Mouse (Mus musculus) E14TG2a.4 (cell line): ENCODE data around the gene Slc24a4.

Experiments used
- CTCF ChIP-seq: conservative IDR thresholded peaks from 2 replicates; pipeline ENCODE4 v1.5.1; 2014; ENCODE audit warnings: low read length
- NANOG ChIP-seq: IDR thresholded peaks from 2 replicates; pipeline ENCODE4 v1.6.1; 2014; ENCODE audit warnings: borderline replicate concordance, low read length, mixed read lengths

DNA sequence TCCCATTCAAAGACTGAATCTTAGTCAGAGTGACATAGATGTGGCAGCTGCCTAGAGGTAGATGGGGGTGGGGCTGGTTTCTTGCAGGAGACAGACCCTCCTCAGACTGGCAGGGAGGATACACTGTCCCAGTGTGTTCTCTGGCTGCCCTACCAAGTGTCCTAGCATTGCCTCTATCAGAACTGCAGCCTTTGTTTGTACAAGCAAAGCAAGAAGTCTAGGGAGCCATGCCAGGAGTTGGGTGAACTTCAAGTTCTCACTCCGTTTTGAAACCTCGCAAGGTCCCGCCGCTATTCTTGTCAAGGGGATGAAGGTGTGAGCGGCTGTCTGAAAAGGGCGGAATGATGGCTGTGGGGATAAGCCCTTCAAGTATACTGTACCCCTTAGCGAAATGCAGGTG, 22.7 kb downstream of the Slc24a4 start:
- TF ChIP-seq CTCF = no peak
- TF ChIP-seq NANOG = no peak
